In genomic region chr2:37423671-37424070, GRCm38 (mm10) we compare ENCODE assay signal across 12 mouse cellular contexts. TPM values are rescaled to one million over a fixed set of nuclear protein-coding genes. Genes with fewer than 3 reads are reported as not detected.
DNase-seq lines count a peak whose midpoint lies in the region; ATAC-seq and TF ChIP-seq lines count a peak whose summit lies in the region.
"Had no signal": no experiment of that assay in that cellular context is flagged by ENCODE, and none has a peak within 500 bp of the region (broad histone marks: within the 10 kb centered on the region; RNA-seq: fewer than 3 reads in every experiment).

No protein-coding gene starts in this region.

- intact Hi-C loops in left cerebral cortex, adult 2 months (cut with DNase I): loop anchor here (5.0 kb wide), 1 partner anchor 64 kb away; no protein-coding TSS in a partner anchor
- intact Hi-C loops in left cerebral cortex, postnatal 14 days (cut with DNase I): no loop called here

- WGBS in forebrain, embryonic 10.5 days: 62% methylated on average over 3 of the region's 3 CpGs

- no peak overlapping the region; the same call in 1 of the 2 replicates for H3K4me3 ChIP-seq in left cerebral cortex, adult 2 months
- H3K4me3 ChIP-seq in C2C12 (ENCODE audit: insufficient read depth, poor library complexity, severe bottlenecking): peak overlapping the region; percentile 92
- no peak overlapping the region for H3K4me3 ChIP-seq in forebrain, embryonic 10.5 days

- H3K79me2 ChIP-seq in C2C12 (ENCODE audit: control insufficient read depth, insufficient read depth): peaks cover 86% of the 10 kb centered on the region

- peaks cover 58% of the 10 kb centered on the region for H3K79me3 ChIP-seq in C2C12 (ENCODE audit: low read depth)

- no peak for ATAC-seq in granulocyte monocyte progenitor cell, adult 5-6 weeks (replicated peaks; ENCODE audit: poor library complexity, severe bottlenecking)

- no peak for DNase-seq in left cerebral cortex, adult 2 months (ENCODE audit: extremely low spot score in 1 of 2, low spot score in 2 of 2)
- no peak for DNase-seq in left cerebral cortex, postnatal 14 days (ENCODE audit: low spot score in 2 of 2)
- DNase-seq in 3T3-L1 (ENCODE audit: low read depth, low spot score): peak; percentile 71
- peak; percentile 19 for DNase-seq in brain, adult 2 months (ENCODE audit: low read depth, low spot score)
- DNase-seq in forebrain, embryonic 10.5 days (ENCODE audit: extremely low spot score, low spot score): no peak
- no peak for DNase-seq in adrenal gland, postnatal 25 days

- H3K27me3 ChIP-seq in C2C12 (ENCODE audit: control insufficient read depth, insufficient read depth, insufficient read length): no peaks in the 10 kb centered on the region
- no peaks in the 10 kb centered on the region for H3K27me3 ChIP-seq in forebrain, embryonic 10.5 days (ENCODE audit: poor library complexity, severe bottlenecking)
- H3K27me3 ChIP-seq: embryonic facial prominence, embryonic 13.5 days; forebrain, embryonic 13.5 days had no signal

- H3K9me3 ChIP-seq in forebrain, embryonic 10.5 days: no peaks in the 10 kb centered on the region
- H3K9me3 ChIP-seq: embryonic facial prominence, embryonic 13.5 days; forebrain, embryonic 13.5 days; heart, embryonic 10.5 days had no signal

- peaks cover 20% of the 10 kb centered on the region for H3K4me1 ChIP-seq in forebrain, embryonic 10.5 days

- TF ChIP-seq CTCF in left cerebral cortex, adult 2 months (IDR thresholded peaks at IDR 0.05): no peak; the same call in 1 of the 2 replicates
- no peak for TF ChIP-seq CTCF in C2C12 (IDR thresholded peaks at IDR 0.05; ENCODE audit: control insufficient read depth, insufficient read depth, insufficient read length)

- H3K27ac ChIP-seq in left cerebral cortex, adult 2 months: peak overlapping the region; percentile 98
- H3K27ac ChIP-seq in forebrain, embryonic 10.5 days: no peak overlapping the region
- H3K27ac ChIP-seq: macrophage had no signal

- H3K36me3 ChIP-seq in C2C12 (ENCODE audit: control insufficient read depth, insufficient read depth): peaks cover 44% of the 10 kb centered on the region
- H3K36me3 ChIP-seq in forebrain, embryonic 10.5 days (replicated peaks): peaks cover 33% of the 10 kb centered on the region

- no peak overlapping the region for H3ac ChIP-seq in C2C12 (ENCODE audit: control insufficient read depth, insufficient read length, low read depth)

TF ChIP-seq in C2C12, 6 proteins besides CTCF, POLR2A, EP300 and RAD21:
- TF ChIP-seq USF1 (IDR thresholded peaks at IDR 0.05; ENCODE audit: low read depth) (no peak), MYOG (IDR thresholded peaks at IDR 0.05; ENCODE audit: control insufficient read depth, extremely low read depth, insufficient read length) (no peak), CEBPB (IDR thresholded peaks at IDR 0.05; ENCODE audit: low read depth) (no peak), MAX (IDR thresholded peaks at IDR 0.05) (no peak), FOSL1 (IDR thresholded peaks at IDR 0.05; ENCODE audit: insufficient read depth, low read length, poor library complexity, severe bottlenecking) (no peak), MYOD1 (IDR thresholded peaks at IDR 0.05; ENCODE audit: control insufficient read depth, insufficient read length, low read depth) (no peak)

RNA-seq across cellular contexts. Expression of gene Rc3h2, which starts 1.0 kb away (rescaled TPM):
- 10 to 100 TPM; 81.4 to 81.6 TPM for total RNA-seq in left cerebral cortex, adult 2 months (2021)
- total RNA-seq in left cerebral cortex, postnatal 14 days (2021): 10 to 100 TPM; 81.1 to 92.8 TPM
- 4.2 TPM for polyA plus RNA-seq in C2C12 (2012; fragmentation: generic; extraction: Trizol)
- 27.2 and 33.1 TPM in 2 replicates for total RNA-seq in granulocyte monocyte progenitor cell, adult 5-6 weeks (2014; fragmentation: Nextera tagmentation)
- 28.5 and 28.9 TPM in 2 replicates for total RNA-seq in granulocyte monocyte progenitor cell, adult 5-6 weeks (2017)
- 17.9 and 20.5 TPM in 2 replicates for polyA plus RNA-seq in forebrain, embryonic 10.5 days (2016; fragmentation: Nextera tagmentation; extraction: Ambion mirVana)
- total RNA-seq in adrenal gland, postnatal 25 days (2021): 42.5 and 43.8 TPM in 2 replicates

RNA-seq across cellular contexts. Expression of gene Zbtb26, which starts 19.3 kb away (rescaled TPM):
- 10 to 100 TPM in 1 of 2 experiments, 1 to 10 TPM in 1; 9.2 to 11.4 TPM for total RNA-seq in left cerebral cortex, adult 2 months (2021)
- 1 to 10 TPM; 8.9 to 9.3 TPM for total RNA-seq in left cerebral cortex, postnatal 14 days (2021)
- polyA plus RNA-seq in C2C12 (2012; fragmentation: generic; extraction: Trizol): 0.98 TPM
- total RNA-seq in granulocyte monocyte progenitor cell, adult 5-6 weeks (2014; fragmentation: Nextera tagmentation): 5.8 and 9.4 TPM in 2 replicates
- 7.0 and 10.9 TPM in 2 replicates for total RNA-seq in granulocyte monocyte progenitor cell, adult 5-6 weeks (2017)
- polyA plus RNA-seq in forebrain, embryonic 10.5 days (2016; fragmentation: Nextera tagmentation; extraction: Ambion mirVana): 9.8 and 11.0 TPM in 2 replicates
- 11.4 and 14.5 TPM in 2 replicates for total RNA-seq in adrenal gland, postnatal 25 days (2021)

RNA-seq across cellular contexts. Expression of gene Zbtb6, which starts 19.3 kb away (rescaled TPM):
- total RNA-seq in left cerebral cortex, adult 2 months (2021): 10 to 100 TPM; 13.5 to 13.8 TPM
- 10 to 100 TPM; 12.5 to 13.9 TPM for total RNA-seq in left cerebral cortex, postnatal 14 days (2021)
- polyA plus RNA-seq in C2C12 (2012; fragmentation: generic; extraction: Trizol): 2.5 TPM
- 7.8 and 10.8 TPM in 2 replicates for total RNA-seq in granulocyte monocyte progenitor cell, adult 5-6 weeks (2014; fragmentation: Nextera tagmentation)
- total RNA-seq in granulocyte monocyte progenitor cell, adult 5-6 weeks (2017): 19.7 and 20.7 TPM in 2 replicates
- polyA plus RNA-seq in forebrain, embryonic 10.5 days (2016; fragmentation: Nextera tagmentation; extraction: Ambion mirVana): 6.0 and 6.7 TPM in 2 replicates
- 14.1 and 15.8 TPM in 2 replicates for total RNA-seq in adrenal gland, postnatal 25 days (2021)

RNA-seq across cellular contexts. Expression of gene Rabgap1, which starts 19.4 kb away (rescaled TPM):
- 10 to 100 TPM; 89.1 to 92.2 TPM for total RNA-seq in left cerebral cortex, adult 2 months (2021)
- 10 to 100 TPM; 84.3 to 85.5 TPM for total RNA-seq in left cerebral cortex, postnatal 14 days (2021)
- polyA plus RNA-seq in C2C12 (2012; fragmentation: generic; extraction: Trizol): 9.5 TPM
- total RNA-seq in granulocyte monocyte progenitor cell, adult 5-6 weeks (2014; fragmentation: Nextera tagmentation): 20.8 and 22.0 TPM in 2 replicates
- total RNA-seq in granulocyte monocyte progenitor cell, adult 5-6 weeks (2017): 22.7 and 24.1 TPM in 2 replicates
- 41.1 and 42.1 TPM in 2 replicates for polyA plus RNA-seq in forebrain, embryonic 10.5 days (2016; fragmentation: Nextera tagmentation; extraction: Ambion mirVana)
- 53.4 and 62.1 TPM in 2 replicates for total RNA-seq in adrenal gland, postnatal 25 days (2021)

Comparison
In these comparisons a context has a peak if more than half of its experiments do, and no peak if none do; other contexts are left out.
1. DNase-seq: peak in 3T3-L1 (single experiment) and brain, adult 2 months (single experiment); none in left cerebral cortex, adult 2 months (0 of 2), left cerebral cortex, postnatal 14 days (0 of 2), forebrain, embryonic 10.5 days (single experiment) and adrenal gland, postnatal 25 days (single experiment).